Mouse (Mus musculus): ENCODE measurements around the gene Mog. TPM values are rescaled to one million over a fixed set of nuclear protein-coding genes. Genes with fewer than 3 reads are reported as not detected.
"Not testable (repeated sequence)": the region's sequence is repeated elsewhere in the genome, so short reads cannot be mapped to it uniquely, and the experiment has no call there.

The Mog gene
- polyA plus RNA-seq, 1 experiment from 2014 or later = 0.22 TPM

GRCm38 (mm10) chr17:37008161-37008560 lies 15.0 kb downstream of the Mog start:
- H3K4me1 ChIP-seq = peaks cover 10% of the 10 kb centered on the region
- H3K36me3 ChIP-seq = peaks cover 70% of the 10 kb centered on the region
- ATAC-seq (ENCODE audit: low FRiP score, low read depth) = no peak
- H3K27ac ChIP-seq = no peak overlapping the region
- WGBS = 93% methylated on average over 6 of the region's 6 CpGs
- H3K27me3 ChIP-seq = no peaks in the 10 kb centered on the region
- no peak overlapping the region for H3K4me3 ChIP-seq
- H3K9me3 ChIP-seq = no peaks in the 10 kb centered on the region
- no peak overlapping the region for H3K4me2 ChIP-seq (replicated peaks)
- no peak overlapping the region for H3K9ac ChIP-seq

GRCm38 (mm10) chr17:37003366-37003765 lies 19.8 kb downstream of the Mog start:
- Histone ChIP-seq H3K9me3 (no peaks in the 10 kb centered on the region), H3K4me1 (peaks cover 14% of the 10 kb centered on the region), H3K9ac (peak overlapping the region; percentile 95), H3K4me2 (replicated peaks) (peak overlapping the region; percentile 78), H3K27ac (peak overlapping the region; percentile 94; the same call in 1 of the 2 replicates), H3K4me3 (peak overlapping the region; percentile 81), H3K36me3 (peaks cover 33% of the 10 kb centered on the region), H3K27me3 (no peaks in the 10 kb centered on the region)
- 47% methylated on average over 4 of the region's 4 CpGs for WGBS
- ATAC-seq (ENCODE audit: low FRiP score, low read depth) = no peak

GRCm38 (mm10) chr17:37002364-37003330 lies 20.6 kb downstream of the Mog start:
- peak; percentile 92 for ATAC-seq (ENCODE audit: low FRiP score, low read depth)
- Histone ChIP-seq H3K4me1 (peaks cover 14% of the 10 kb centered on the region), H3K4me3 (peak overlapping the region; percentile 81), H3K9me3 (no peaks in the 10 kb centered on the region), H3K36me3 (peaks cover 26% of the 10 kb centered on the region), H3K4me2 (replicated peaks) (peak overlapping the region; percentile 78), H3K27me3 (no peaks in the 10 kb centered on the region), H3K27ac (peak overlapping the region; percentile 94), H3K9ac (peak overlapping the region; percentile 95)
- under 1% methylated on average over 49 of the region's 49 CpGs for WGBS

GRCm38 (mm10) chr17:37000863-37001262 lies 22.3 kb downstream of the Mog start, which contains the start of gene Zfp57:
TSS of gene Zfp57 (plus strand) at chr17:37001163.
- Histone ChIP-seq H3K4me1 (peaks cover 14% of the 10 kb centered on the region), H3K4me2 (replicated peaks) (peak within 1 kb of the TSS; percentile 78), H3K27me3 (no peaks in the 10 kb centered on the region), H3K9me3 (no peaks in the 10 kb centered on the region), H3K9ac (no peak within 1 kb of the TSS), H3K36me3 (peaks cover 9% of the 10 kb centered on the region), H3K4me3 (peak within 1 kb of the TSS; percentile 81), H3K27ac (no peak within 1 kb of the TSS; the same call in 1 of the 2 replicates)
- 91% methylated on average over 7 of the region's 7 CpGs for WGBS
- no peak for ATAC-seq (ENCODE audit: low FRiP score, low read depth)

GRCm38 (mm10) chr17:36998477-36998876 lies 24.7 kb downstream of the Mog start:
- ATAC-seq (ENCODE audit: low FRiP score, low read depth) = no peak
- Histone ChIP-seq H3K9ac (no peak overlapping the region), H3K36me3 (no peaks in the 10 kb centered on the region), H3K27me3 (no peaks in the 10 kb centered on the region), H3K27ac (no peak overlapping the region), H3K9me3 (no peaks in the 10 kb centered on the region), H3K4me2 (replicated peaks) (no peak overlapping the region), H3K4me1 (peaks cover 8% of the 10 kb centered on the region), H3K4me3 (no peak overlapping the region)
- 82% methylated on average over 2 of the region's 2 CpGs for WGBS

GRCm38 (mm10) chr17:36997033-36997735 lies 26.0 kb downstream of the Mog start:
- ATAC-seq (ENCODE audit: low FRiP score, low read depth) = 0 out of 2 replicates have a peak, but pooled peaks have one; percentile 28
- Histone ChIP-seq H3K4me3 (no peak overlapping the region), H3K9me3 (no peaks in the 10 kb centered on the region), H3K4me1 (peaks cover 3% of the 10 kb centered on the region; the same call in 1 of the 2 replicates), H3K27me3 (no peaks in the 10 kb centered on the region), H3K9ac (no peak overlapping the region), H3K36me3 (no peaks in the 10 kb centered on the region), H3K4me2 (replicated peaks) (no peak overlapping the region), H3K27ac (no peak overlapping the region)
- WGBS = 28% methylated on average over 7 of the region's 7 CpGs

- Histone ChIP-seq H3K27me3 (no peaks in the 10 kb centered on the region), H3K4me2 (replicated peaks) (no peak overlapping the region), H3K36me3 (no peaks in the 10 kb centered on the region), H3K27ac (no peak overlapping the region), H3K9ac (no peak overlapping the region), H3K9me3 (no peaks in the 10 kb centered on the region), H3K4me3 (no peak overlapping the region), H3K4me1 (no peaks in the 10 kb centered on the region)
- ATAC-seq (ENCODE audit: low FRiP score, low read depth) = no peak
- WGBS = 69% methylated on average over 3 of the region's 3 CpGs
Measured at GRCm38 (mm10) chr17:36995448-36995847, 27.8 kb downstream of the Mog start.

- H3K9me3 ChIP-seq = no peaks in the 10 kb centered on the region
- whole genome bisulfite sequencing = 78% methylated on average over 2 of the region's 2 CpGs
- no peak overlapping the region for H3K27ac ChIP-seq
- peaks cover 5% of the 10 kb centered on the region for H3K27me3 ChIP-seq
- ATAC-seq (ENCODE audit: low FRiP score, low read depth) = no peak
- H3K4me1 ChIP-seq = no peaks in the 10 kb centered on the region
- H3K36me3 ChIP-seq = no peaks in the 10 kb centered on the region
- H3K4me2 ChIP-seq (replicated peaks) = no peak overlapping the region
- H3K4me3 ChIP-seq = no peak overlapping the region
- H3K9ac ChIP-seq = no peak overlapping the region
Measured at GRCm38 (mm10) chr17:36994528-36994927, 28.7 kb downstream of the Mog start.

GRCm38 (mm10) chr17:36993770-36994325 lies 29.4 kb downstream of the Mog start:
- H3K27me3 ChIP-seq = peaks cover 12% of the 10 kb centered on the region
- H3K36me3 ChIP-seq = no peaks in the 10 kb centered on the region
- no peak overlapping the region for H3K4me3 ChIP-seq
- no peak for ATAC-seq (ENCODE audit: low FRiP score, low read depth)
- H3K9ac ChIP-seq = no peak overlapping the region
- 82% methylated on average over 4 of the region's 4 CpGs for WGBS
- no peak overlapping the region for H3K27ac ChIP-seq
- H3K9me3 ChIP-seq = no peaks in the 10 kb centered on the region
- H3K4me1 ChIP-seq = 0 out of 2 replicates have a peak, but pooled peaks cover under 1% of the 10 kb centered on the region
- H3K4me2 ChIP-seq (replicated peaks) = no peak overlapping the region

- H3K9me3 ChIP-seq = no peaks in the 10 kb centered on the region
- peaks cover 25% of the 10 kb centered on the region for H3K27me3 ChIP-seq
- no peak overlapping the region for H3K9ac ChIP-seq
- WGBS = 58% methylated on average over 3 of the region's 3 CpGs
- H3K4me3 ChIP-seq = no peak overlapping the region
- H3K4me2 ChIP-seq (replicated peaks) = no peak overlapping the region
- no peaks in the 10 kb centered on the region for H3K36me3 ChIP-seq
- no peak overlapping the region for H3K27ac ChIP-seq
- H3K4me1 ChIP-seq = 0 out of 2 replicates have a peak, but pooled peaks cover 7% of the 10 kb centered on the region
- no peak for ATAC-seq (ENCODE audit: low FRiP score, low read depth)
Measured at GRCm38 (mm10) chr17:36992336-36993104, 30.7 kb downstream of the Mog start.

- 88% methylated on average over 6 of the region's 6 CpGs for WGBS
- not testable (repeated sequence) for H3K27ac ChIP-seq; H3K36me3 ChIP-seq; H3K9ac ChIP-seq; H3K4me3 ChIP-seq; ATAC-seq (ENCODE audit: low FRiP score, low read depth); H3K9me3 ChIP-seq; H3K4me2 ChIP-seq (replicated peaks); H3K4me1 ChIP-seq
- peaks cover 37% of the 10 kb centered on the region for H3K27me3 ChIP-seq
Measured at GRCm38 (mm10) chr17:36990630-36991029, 32.6 kb downstream of the Mog start.

Measured in limb, embryonic 13.5 days (tissue).